Mouse (Mus musculus) activated CD4-positive, CD25-positive, alpha-beta regulatory T cell, adult 4 months (primary cell): ENCODE measurements around the gene Nr1h2. TPM values are rescaled to one million over a fixed set of nuclear protein-coding genes. Genes with fewer than 3 reads are reported as not detected.

ENCODE experiments used
- ATAC-seq: one replicate; pipeline ENCODE4 v1.8.0; 2017
- polyA plus RNA-seq, 2 experiments: library from polyadenylated mRNA; unstranded; fragments of 100-300 nt; shearing (Covaris generic); gene quantifications; one replicate each; pipeline ENCODE4 v1.2.1; 2017

Nr1h2 gene
- polyA plus RNA-seq, 2 experiments from 2014 or later, result 38.0 to 61.3 TPM

DNA sequence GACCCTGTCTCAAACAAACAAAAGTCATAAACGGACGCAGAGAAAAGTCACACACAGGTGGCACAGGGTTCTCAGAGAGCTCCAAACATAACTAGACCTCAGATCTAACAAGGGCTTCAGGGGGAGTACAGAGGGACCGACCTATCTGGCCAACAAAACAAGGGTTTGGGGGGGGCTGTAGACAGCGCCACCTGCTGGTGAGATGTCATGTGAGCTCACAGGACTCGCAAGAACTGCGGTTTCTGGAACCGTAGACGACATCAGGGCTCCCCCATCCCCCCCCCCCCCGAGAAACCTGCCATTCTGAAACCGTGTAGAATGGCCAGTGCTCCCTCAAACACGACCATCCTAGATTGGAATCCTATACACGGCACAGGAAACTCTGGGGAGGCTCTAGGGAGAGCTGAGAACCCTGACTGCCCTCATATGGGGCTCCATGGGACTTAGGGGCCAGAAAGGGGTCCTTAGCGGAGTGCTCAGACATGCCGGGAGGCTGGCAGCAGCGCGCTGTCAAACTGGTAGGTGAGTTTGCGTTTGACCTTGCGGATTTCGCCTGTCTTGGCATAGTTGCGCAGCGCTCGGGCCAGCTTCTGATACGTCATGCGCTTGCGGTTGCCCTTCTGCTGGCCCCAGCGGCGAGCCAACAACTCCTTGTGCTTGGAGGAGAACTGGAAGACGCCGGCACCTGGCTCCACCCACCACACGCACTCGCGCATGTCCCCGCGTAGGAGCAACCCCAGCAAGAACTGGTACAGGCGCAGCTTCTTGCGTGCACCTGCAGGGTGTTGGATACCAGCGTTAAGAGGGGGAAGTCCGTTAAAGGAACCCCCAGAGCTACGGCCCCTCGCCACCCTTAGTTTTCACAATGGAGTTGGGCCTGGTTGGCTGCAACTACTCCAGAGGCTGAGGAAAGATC is 26.0 kb downstream of the Nr1h2 start:
- peak; percentile 49 for ATAC-seq

DNA sequence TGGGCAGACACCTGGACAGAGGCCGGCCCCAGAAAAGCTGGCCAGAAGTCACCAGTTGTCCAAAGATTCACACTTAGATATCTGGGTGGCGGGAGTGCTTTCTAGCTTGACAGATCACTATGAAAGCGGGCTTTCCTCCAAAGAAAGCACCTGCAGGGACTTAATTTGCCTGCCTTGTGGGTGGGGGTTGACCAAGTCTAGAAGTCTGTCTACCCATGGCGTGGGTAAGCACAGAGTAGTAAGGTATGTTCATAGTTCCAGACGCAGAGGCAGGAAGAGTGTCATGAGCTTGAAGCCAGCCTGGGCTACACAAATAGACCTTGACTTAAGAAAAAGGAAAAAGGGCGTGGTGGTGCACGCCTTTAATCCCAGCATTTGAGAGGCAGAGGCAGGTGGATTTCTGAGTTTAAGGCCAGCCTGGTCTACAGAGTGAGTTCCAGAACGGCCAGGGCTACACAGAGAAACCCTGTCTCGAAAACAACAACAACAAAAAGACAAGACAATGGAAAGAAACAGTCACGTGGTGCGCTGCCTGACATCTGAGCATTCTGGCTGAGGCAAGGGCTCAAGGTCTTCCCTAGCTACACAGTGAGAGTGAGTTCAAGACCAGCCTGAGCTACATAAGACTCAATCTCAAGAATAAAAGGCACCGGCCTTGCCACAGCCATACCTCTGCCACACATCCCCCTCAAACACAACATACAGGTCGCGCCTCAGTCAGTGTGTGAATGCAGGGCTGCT is 27.2 kb downstream of the Nr1h2 start:
- ATAC-seq, result no peak

DNA sequence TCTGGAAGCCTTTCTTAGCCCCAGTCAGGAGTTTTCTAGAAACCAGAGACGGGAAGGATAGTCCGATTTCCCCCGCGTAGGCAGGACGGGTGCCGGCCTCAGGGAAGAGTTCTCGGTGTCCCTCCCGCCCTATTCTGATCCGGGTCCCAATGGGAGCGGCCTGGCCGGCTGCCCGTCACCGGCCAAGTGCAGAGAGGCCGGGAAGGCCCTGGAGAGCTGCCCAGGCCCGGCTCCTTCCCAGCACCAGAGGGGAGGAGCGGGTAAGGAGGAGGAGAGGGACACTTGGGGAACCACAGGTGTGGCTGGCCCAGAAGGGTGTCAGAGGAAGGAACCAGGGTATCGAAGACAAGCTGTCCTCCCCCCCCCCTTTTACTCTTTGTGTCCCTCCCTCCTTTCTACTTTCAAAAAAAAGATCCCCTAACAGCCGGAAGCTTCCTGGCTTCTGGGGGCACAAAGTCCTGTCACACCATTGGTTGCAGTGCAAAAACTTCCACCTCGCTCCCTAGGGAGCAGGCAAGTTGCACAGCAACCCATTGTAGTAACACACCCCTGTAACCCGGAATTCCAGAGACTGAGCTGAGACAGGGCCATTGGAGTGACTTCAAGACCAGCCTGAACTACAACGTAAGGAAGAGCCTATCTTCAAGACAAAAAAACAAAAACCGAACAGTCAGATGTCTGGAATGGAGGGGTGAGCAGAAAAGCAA is 28.5 kb downstream of the Nr1h2 start:
- no peak for ATAC-seq

DNA sequence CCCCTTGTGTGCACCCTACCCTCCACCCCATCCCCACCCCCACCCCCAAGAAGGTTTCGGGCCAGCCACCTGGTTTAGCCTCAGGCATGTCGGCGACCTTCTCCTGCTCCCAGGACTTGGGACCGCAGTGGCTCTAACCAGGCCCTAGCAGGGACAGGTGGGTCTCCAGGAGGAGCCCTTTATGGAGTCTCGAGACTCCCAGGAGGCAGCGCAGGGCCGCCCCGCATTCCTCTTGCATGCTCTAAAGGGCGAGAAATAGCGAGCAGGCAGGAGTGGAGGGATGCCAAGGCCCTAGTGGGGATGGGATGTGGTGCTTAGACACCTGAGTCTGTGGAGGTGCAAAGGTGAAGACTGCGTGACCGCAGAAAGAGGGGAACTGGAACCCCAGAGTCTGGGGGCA is 29.2 kb downstream of the Nr1h2 start, which contains the start of gene Mybpc2:
Gene Mybpc2 (minus strand): TSS at position 155 of the 400 bp plus-strand sequence.
- ATAC-seq, result no peak

DNA sequence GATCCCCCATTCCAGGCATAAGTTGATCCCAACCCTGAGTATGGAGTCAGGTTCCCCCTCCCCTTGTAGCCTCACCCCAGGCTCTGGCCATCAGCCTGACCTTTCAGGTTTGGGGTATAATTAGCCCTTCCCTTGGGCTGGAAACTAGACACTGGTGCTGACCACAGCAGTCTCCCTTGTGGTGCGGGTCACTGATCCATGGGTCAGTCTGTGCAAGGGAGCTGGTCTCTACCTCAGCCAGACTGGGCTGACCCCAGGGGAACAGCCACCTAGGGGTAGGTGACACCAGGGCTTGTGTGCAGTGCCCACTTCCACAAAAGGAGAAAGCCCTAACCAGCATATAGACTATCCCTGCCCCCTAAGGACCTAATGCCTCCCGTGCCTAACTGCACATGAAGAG is 30.7 kb downstream of the Nr1h2 start:
- ATAC-seq, result no peak

DNA sequence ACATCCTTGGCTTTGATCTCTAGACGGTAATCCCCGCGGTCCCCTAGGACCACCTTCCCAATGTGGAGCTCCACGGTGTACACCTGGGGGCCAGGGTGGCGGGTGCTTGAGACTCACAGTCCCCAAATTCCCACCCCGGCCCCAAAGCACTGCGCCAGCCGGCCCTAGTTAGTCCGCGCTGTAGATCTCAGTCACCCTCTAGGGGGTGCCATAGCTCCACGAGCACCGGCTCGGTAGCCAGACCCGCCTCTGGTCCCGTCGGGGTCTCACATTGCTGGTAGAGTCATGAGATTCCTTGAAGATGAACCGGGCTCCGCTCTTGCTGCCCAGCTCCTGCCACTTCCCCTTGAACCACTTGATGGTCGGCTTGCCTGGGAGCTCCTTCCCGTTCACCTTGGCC is 32.0 kb downstream of the Nr1h2 start:
- ATAC-seq, result no peak

DNA sequence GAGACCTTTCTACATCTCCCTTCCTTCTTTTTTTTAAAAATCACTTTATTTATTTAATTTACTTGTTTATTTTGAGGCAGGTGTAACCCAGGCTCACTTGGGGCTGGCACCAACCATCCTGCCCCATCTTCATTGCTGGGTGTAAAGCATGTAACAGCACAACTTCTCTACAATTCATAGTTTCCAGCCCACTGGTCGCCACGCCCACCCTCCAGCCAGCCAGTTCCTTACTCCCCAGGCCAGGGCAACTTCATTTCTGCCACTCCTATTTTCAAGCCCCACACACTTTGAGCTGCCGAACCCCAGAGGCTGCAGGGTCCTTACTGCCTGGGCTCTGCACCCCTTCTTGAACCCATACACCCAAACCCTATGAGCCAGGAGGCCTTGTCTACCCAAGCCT is 32.8 kb downstream of the Nr1h2 start:
- no peak for ATAC-seq

DNA sequence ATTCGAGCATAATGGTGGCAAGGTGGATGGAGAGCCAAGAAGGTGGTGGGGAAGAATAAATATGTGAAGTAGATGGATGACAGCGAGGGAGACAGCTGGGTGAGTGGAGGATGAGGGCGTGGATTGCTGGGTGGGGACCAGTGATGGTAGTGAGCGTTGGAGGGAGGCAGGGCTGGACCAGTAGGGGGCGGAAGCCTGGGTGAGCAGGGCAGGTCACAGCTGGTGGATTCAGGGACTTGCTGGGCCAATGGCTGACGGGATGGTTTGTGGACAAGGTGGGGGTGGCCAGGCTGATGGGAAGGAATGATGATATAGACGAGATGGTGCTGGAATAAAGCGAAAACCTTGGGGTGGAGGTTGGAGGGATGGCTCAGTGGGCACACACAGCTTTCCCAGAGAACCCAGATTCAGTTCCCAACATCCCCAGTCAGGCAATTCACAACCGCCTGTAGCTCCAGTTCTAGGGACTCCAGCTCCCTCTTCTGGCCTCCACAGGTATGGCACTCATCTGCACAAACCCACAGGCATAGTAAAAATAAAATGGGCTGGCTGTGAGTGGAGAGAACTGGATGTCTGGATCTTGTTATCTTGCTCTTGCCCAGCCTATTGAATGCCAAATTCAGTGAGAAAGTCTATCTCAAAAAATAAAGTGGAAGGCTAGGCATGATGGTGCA is 34.4 kb downstream of the Nr1h2 start:
- no peak for ATAC-seq

DNA sequence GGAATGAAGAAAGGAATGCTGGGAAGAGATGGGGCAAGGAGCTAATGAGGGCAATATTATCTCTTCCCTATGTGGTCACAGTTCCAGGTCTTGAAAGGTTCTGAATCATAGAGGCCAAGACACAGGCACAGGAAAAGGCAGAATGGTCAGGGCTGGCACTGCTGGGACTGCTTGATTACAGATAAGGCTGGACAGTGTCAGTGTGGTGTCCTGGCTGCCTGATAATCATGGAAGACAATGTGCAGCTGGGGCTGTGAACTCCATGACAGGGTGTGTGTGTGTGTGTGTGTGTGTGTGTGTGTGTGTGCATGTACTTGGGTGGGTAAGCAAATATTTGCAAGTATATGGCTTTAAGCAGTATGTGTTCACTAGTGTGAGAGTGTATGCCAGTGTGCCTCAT is 46.3 kb downstream of the Nr1h2 start:
- ATAC-seq, result no peak

DNA sequence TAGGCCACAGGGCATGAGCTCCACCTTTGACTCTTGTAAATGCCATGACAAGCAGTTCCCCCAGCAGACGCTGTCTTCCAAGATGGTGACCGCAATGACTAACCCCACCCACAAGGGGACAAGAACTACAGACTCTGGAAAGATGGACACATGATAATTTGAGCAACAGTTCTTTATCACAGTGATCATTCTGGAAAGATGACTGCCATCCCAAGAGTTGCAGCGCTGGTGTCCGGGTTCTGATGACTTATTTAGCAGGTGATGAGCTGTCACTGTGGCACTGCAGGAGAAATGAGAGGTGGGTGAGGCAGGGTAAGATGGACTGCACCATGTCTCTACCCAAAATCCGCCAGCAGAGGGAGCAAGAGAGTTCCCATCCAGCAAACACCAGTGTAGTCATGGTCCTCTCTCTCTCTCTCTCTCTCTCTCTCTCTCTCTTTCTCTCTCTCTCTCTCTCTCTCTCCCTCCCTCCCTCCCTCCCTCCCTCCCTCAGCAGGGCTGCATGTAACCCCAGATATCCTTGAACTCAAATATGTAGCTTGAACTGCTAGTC is 52.1 kb downstream of the Nr1h2 start:
- ATAC-seq, result peak; percentile 71

DNA sequence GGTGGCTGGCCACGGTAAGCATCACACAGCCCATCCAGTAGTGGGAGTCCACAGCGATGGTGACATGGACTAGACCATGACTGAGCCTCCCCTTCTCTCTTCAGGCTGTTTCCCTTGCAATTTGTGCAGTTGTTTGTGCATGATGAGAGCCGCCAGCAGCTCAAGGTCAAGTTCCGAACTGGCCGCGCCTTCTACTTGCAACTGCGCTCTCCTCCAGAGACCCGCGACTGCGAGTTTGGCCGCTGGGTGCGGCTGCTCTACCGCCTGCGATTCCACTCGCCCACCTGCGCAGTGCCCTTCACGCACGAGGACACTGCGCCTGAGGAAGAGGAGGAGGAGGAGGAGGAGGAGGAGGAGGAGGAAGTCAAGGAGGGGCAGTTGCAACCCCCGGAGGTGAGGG is 53.7 kb downstream of the Nr1h2 start:
- no peak for ATAC-seq

Other genes starting within 250 kb of the Nr1h2 start
- gene Clec11a, start 247.0 kb downstream of the Nr1h2 start, polyA plus RNA-seq, result under 1 TPM; 0.51 to 0.73 TPM
- gene Shank1, start 243.7 kb downstream of the Nr1h2 start, polyA plus RNA-seq, result not detected
- gene Syt3, start 169.8 kb downstream of the Nr1h2 start, polyA plus RNA-seq, result not detected
- under 1 TPM; 0.59 to 0.66 TPM for gene 1700008O03Rik, start 168.1 kb downstream of the Nr1h2 start, polyA plus RNA-seq
- gene Lrrc4b, start 124.9 kb downstream of the Nr1h2 start, polyA plus RNA-seq, result not detected
- not detected for gene Aspdh, start 88.6 kb downstream of the Nr1h2 start, polyA plus RNA-seq
- gene Josd2, start 86.0 kb downstream of the Nr1h2 start, polyA plus RNA-seq, result 10 to 100 TPM; 39.9 to 67.9 TPM
- 10 to 100 TPM; 23.7 to 25.6 TPM for gene Emc10, start 57.4 kb downstream of the Nr1h2 start, polyA plus RNA-seq
- 1 to 10 TPM; 3.3 to 4.0 TPM for gene Fam71e1, start 57.4 kb downstream of the Nr1h2 start, polyA plus RNA-seq
- gene Mybpc2, start 29.3 kb downstream of the Nr1h2 start, polyA plus RNA-seq, result not detected
- 1 to 10 TPM in 1 of 2 experiments, not detected in 1; 2.6 TPM for gene Spib, start 21.9 kb downstream of the Nr1h2 start, polyA plus RNA-seq
- gene Pold1, start 5.1 kb downstream of the Nr1h2 start, polyA plus RNA-seq, result 10 to 100 TPM; 19.2 to 27.6 TPM
- gene Napsa, start 18.4 kb upstream of the Nr1h2 start, polyA plus RNA-seq, result 1 to 10 TPM in 1 of 2 experiments, under 1 TPM in 1; 0.38 to 2.8 TPM
- gene Kcnc3, start 36.7 kb upstream of the Nr1h2 start, polyA plus RNA-seq, result not detected
- under 1 TPM in 1 of 2 experiments, not detected in 1; 0.38 TPM for gene Myh14, start 116.9 kb upstream of the Nr1h2 start, polyA plus RNA-seq
- gene Izumo2, start 154.8 kb upstream of the Nr1h2 start, polyA plus RNA-seq, result not detected
- gene Vrk3, start 194.5 kb upstream of the Nr1h2 start, polyA plus RNA-seq, result 10 to 100 TPM; 60.2 to 68.7 TPM
- under 1 TPM; 0.33 to 0.60 TPM for gene Zfp473, start 197.1 kb upstream of the Nr1h2 start, polyA plus RNA-seq